Mouse (Mus musculus) ES-E14 (cell line): ENCODE measurements around the gene Fam171a2. TPM values are rescaled to one million over a fixed set of nuclear protein-coding genes. Genes with fewer than 3 reads are reported as not detected.
"Not testable (repeated sequence)": the region's sequence is repeated elsewhere in the genome, so short reads cannot be mapped to it uniquely, and the experiment has no call there.

Experiments used
- DNase-seq: peaks from one replicate; pipeline ENCODE4 v3.0.0-alpha.2; 2013; ENCODE audit warnings: low read depth, low spot score
- H3K27ac ChIP-seq: 2 replicates; pipeline ENCODE4 v1.5.1; 2012; ENCODE audit warnings: low read depth, mild to moderate bottlenecking, low read length, moderate library complexity, mixed read lengths; ENCODE audit not compliant: poor library complexity, insufficient read depth, severe bottlenecking
- H3K36me3 ChIP-seq: 2 replicates; pipeline ENCODE4 v1.6.1; 2012; ENCODE audit warnings: mild to moderate bottlenecking, low read length, moderate library complexity, mixed read lengths; ENCODE audit not compliant: control insufficient read depth, poor library complexity, insufficient read depth, severe bottlenecking
- H3K4me1 ChIP-seq, 2 experiments: fragments of 150-350 bp in 1 of 2; sonication (generic) in 1 of 2; 2 replicates each; pipeline ENCODE4 v1.6.1; 2012; ENCODE audit warnings: low read length in 2 of 2, mild to moderate bottlenecking in 1 of 2, mixed read lengths in 1 of 2; ENCODE audit not compliant: control insufficient read depth in 2 of 2, insufficient read depth in 2 of 2, poor library complexity in 1 of 2
- H3K4me3 ChIP-seq, 2 experiments: fragments of 150-350 bp in 1 of 2; sonication (generic) in 1 of 2; 2 replicates each; pipeline ENCODE4 v1.5.1; 2012; ENCODE audit warnings: low read length in 2 of 2, low read depth in 1 of 2, mild to moderate bottlenecking in 1 of 2, mixed read lengths in 1 of 2; ENCODE audit not compliant: insufficient read depth in 1 of 2, poor library complexity in 1 of 2, severe bottlenecking in 1 of 2
- H3K9ac ChIP-seq: 2 replicates; pipeline ENCODE4 v1.6.1; 2012; ENCODE audit warnings: low read depth, mild to moderate bottlenecking, low read length, mixed read lengths; ENCODE audit not compliant: poor library complexity, insufficient read depth, severe bottlenecking
- H3K9me3 ChIP-seq: fragments of 150-350 bp; sonication (generic); 2 replicates; pipeline ENCODE4 v1.6.1; 2012; ENCODE audit warnings: low read depth, mild to moderate bottlenecking, low read length; ENCODE audit not compliant: control insufficient read depth, insufficient read depth
- CHD2 ChIP-seq: IDR thresholded peaks from 2 replicates; pipeline ENCODE4 v1.6.1; 2014; ENCODE audit warnings: mild to moderate bottlenecking, low read depth, low read length, inconsistent platforms
- HCFC1 ChIP-seq: IDR thresholded peaks from 2 replicates; pipeline ENCODE4 v1.6.1; 2012; ENCODE audit warnings: low read length, inconsistent platforms, borderline replicate concordance; ENCODE audit not compliant: insufficient read depth
- MAFK ChIP-seq: IDR thresholded peaks from 2 replicates; pipeline ENCODE4 v1.6.1; 2014; ENCODE audit warnings: mild to moderate bottlenecking, low read depth, low read length, inconsistent platforms; ENCODE audit not compliant: insufficient read depth
- ZC3H11A ChIP-seq: IDR thresholded peaks from 2 replicates; pipeline ENCODE4 v1.6.1; 2012; ENCODE audit warnings: low read depth, mild to moderate bottlenecking, inconsistent platforms, low read length, borderline replicate concordance
- ZNF384 ChIP-seq: IDR thresholded peaks from 2 replicates; pipeline ENCODE4 v1.6.1; 2012; ENCODE audit warnings: low read depth, low read length, inconsistent platforms
- in situ Hi-C, 2 experiments: fragments of 600-800 bp; cut with MboI; formaldehyde crosslinking; loops; one replicate each; pipeline ENCODE4 v1.15.1; 2025; ENCODE audit warnings: low sequenced_read_pairs in 2 of 2, inconsistent platforms in 1 of 2; ENCODE audit not compliant: unreplicated experiment in 2 of 2
- total RNA-seq: library from RNA; depleted of rRNA; stranded (reverse); fragments of 300-350 nt; gene quantifications from 2 replicates; pipeline ENCODE4 v1.2.3, GENCODE M21; 2012

The Fam171a2 gene
- total RNA-seq, 1 experiment: 6.7 TPM

DNA sequence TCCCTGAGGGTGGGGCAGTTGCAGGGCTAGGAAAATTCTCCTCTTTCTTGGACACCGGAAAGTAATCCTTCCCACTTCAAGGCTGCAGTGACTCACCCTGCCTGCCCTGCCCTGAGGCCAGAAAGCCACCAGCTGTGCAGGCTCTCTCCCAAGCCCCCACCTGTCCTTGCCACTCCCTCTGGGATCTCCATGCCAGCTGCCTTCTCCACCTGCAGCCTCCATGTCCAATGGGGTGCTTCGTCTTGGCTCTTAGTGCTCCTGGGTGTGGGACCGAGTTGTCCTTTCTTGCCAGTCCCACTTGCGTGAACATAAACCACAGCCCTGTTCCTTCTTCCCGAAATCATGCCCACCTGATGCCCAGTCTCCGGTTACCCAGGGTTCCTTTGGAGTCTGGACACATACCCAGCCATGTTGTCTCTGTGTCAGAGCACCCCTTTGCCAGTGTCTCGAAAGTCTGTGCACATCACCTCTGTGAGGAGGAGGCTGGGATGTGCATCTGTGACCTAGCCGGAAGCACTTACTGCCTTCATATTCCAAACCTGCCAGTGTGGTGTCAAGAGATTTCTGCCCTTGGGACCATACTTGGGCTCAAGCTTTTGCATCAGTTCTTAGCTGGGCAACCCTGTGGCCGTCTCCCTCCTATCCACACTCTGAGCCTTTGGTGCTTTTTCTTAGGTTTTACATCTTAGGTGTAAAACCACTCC, 52.9 kb downstream of the Fam171a2 start:
- Histone ChIP-seq H3K4me1 (peaks cover 7 to 32% of the 10 kb centered on the region in 2 experiments), H3K36me3 (no peaks in the 10 kb centered on the region), H3K4me3 (no peak overlapping the region), H3K9me3 (no peaks in the 10 kb centered on the region), H3K9ac (no peak overlapping the region), H3K27ac (no peak overlapping the region)
- TF ChIP-seq HCFC1: no peak
- no peak for TF ChIP-seq ZC3H11A
- no peak for TF ChIP-seq MAFK
- TF ChIP-seq ZNF384: no peak
- TF ChIP-seq CHD2: no peak
- in situ Hi-C loops: no loop called here
- no peak for DNase-seq

DNA sequence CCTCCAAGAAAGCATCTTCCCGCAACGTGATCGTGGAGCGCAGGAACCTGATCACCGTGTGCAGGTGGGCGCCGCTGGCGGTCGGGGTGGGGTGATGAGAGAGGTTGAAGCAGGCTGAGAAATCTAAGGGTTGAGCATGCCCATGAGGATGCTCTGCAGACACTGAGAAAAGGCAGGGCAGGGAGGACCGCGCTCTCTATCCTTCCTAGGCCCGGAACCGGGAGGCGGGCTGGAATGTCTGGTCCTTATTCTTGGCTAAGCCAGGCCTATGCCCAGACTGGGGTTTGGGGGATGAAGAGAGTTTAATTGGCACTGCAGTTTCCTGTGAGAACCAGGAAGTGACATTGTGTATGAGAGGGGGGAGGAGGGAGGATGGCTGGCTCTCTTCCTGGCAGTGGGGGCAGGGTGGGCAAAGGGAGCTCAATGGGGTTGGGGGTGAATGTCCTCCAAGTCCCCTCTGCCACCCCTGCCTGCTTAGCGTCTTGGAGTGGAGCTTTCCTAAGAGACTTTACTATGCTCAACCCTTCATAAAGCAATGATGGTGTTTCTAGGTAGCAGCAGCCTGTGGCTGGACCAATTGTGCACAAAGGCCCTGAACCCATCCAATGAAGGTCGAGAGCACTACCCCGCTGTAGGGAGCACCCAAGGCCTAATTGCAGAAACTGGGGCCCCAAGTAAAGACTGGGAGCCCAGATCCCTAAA, 53.6 kb downstream of the Fam171a2 start:
- in situ Hi-C loops: no loop called here
- Histone ChIP-seq H3K36me3 (no peaks in the 10 kb centered on the region), H3K4me1 (peaks cover 7 to 30% of the 10 kb centered on the region in 2 experiments), H3K9ac (peak overlapping the region; percentile 8; the same call in 1 of the 2 replicates), H3K9me3 (no peaks in the 10 kb centered on the region), H3K4me3 (peak overlapping the region; percentile 65 to 90), H3K27ac (no peak overlapping the region)
- TF ChIP-seq ZC3H11A (no peak), CHD2 (no peak), MAFK (no peak), ZNF384 (no peak), HCFC1 (no peak)
- no peak for DNase-seq

DNA sequence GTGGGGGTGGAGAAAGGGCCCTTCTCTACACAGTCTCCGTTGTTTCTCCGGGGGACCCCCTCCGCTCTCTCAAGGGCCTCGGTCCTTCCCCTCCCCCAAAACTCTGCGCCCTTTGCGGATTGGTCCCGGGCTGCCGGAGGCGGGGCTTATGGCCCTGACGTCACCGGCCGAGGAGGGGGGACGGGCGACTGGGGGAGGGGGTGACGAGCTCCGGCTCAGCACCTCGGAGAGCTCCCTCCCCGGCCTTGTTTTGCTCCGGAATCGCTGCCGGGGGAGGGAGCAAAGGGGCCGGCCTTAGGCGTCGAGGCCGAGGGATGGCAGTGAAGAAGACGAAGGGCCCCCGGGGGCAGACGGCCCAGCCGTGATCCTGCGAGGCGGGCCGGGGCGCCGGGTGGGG, 54.2 kb downstream of the Fam171a2 start, which contains the start of gene Rundc3a:
TSS of gene Rundc3a (plus strand) at position 166 of the 397 bp plus-strand sequence.
- H3K9me3 ChIP-seq: no peaks in the 10 kb centered on the region
- peak within 1 kb of the TSS; percentile 65 to 90 for H3K4me3 ChIP-seq
- TF ChIP-seq CHD2 (peak; percentile 53; the same call in 1 of the 2 replicates), ZNF384 (no peak), HCFC1 (no peak), MAFK (no peak), ZC3H11A (no peak)
- DNase-seq: peak; percentile 91
- H3K9ac ChIP-seq: peak within 1 kb of the TSS; percentile 46; the same call in 1 of the 2 replicates
- in situ Hi-C loops: no loop called here
- H3K4me1 ChIP-seq: peaks cover 7 to 29% of the 10 kb centered on the region in 2 experiments
- no peaks in the 10 kb centered on the region for H3K36me3 ChIP-seq
- no peak within 1 kb of the TSS for H3K27ac ChIP-seq

DNA sequence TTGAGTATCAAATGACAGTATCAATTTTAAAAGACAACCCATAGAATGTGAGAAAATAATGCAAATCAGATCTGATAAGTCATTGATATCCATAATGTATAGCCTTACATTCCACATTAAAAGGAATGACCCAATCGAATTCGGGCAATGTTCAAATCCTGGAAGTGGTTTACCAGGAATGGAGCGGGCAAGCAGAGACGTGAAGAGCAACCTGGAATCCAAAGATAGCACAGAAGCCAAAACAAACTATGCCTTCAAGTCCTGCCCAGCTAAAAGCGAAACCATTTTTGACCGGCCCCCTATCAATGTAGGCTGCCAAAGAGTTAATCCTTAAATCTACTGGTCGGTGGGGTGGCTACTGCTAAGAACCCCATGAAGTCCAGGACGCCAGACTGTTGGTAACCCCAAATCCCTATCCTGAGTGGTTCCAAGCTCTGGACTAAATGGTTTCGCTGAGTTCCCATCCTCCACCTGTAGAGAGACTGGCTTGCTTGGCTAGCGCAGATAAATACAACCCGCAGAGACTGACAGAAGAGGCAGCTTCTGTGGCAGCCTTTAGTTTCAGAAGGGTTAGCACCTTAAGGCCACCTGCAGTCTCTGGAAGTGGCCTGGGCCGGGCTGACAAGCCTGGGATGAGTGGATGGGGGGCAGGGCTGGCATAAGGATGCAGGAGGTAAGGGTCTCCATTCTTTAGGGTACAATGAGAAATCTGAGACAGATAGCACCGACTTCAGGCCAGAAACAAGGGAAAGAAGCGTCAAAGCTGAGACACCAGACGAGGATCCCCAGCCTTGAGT, 54.8 kb downstream of the Fam171a2 start:
- Histone ChIP-seq H3K4me3 (peak overlapping the region; percentile 51 to 90), H3K9me3 (no peaks in the 10 kb centered on the region), H3K36me3 (no peaks in the 10 kb centered on the region), H3K4me1 (peaks cover 6 to 25% of the 10 kb centered on the region in 2 experiments), H3K27ac (no peak overlapping the region), H3K9ac (peak overlapping the region; percentile 46; the same call in 1 of the 2 replicates)
- in situ Hi-C loops: no loop called here
- TF ChIP-seq ZNF384: no peak
- TF ChIP-seq HCFC1: no peak
- no peak for TF ChIP-seq CHD2
- no peak for TF ChIP-seq MAFK
- TF ChIP-seq ZC3H11A: no peak
- no peak for DNase-seq

DNA sequence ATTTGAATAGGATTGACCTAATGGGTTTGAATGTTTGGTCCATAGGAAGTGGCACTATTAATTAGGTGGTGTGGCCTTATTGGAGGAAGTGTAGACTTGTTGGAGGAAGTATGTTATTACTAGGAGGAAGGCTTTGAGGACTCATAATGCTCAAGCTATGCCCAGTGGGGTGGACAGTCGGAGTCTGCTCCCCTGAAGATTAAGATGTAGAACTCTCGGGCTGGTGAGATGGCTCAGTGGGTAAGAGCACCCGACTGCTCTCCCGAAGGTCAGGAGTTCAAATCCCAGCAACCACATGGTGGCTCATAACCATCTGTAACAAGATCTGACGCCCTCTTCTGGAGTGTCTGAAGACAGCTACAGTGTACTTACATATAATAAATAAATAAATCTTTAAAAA, 58.0 kb downstream of the Fam171a2 start:
- H3K9me3 ChIP-seq, H3K4me3 ChIP-seq, H3K36me3 ChIP-seq, H3K9ac ChIP-seq, H3K27ac ChIP-seq, in situ Hi-C loops, DNase-seq: not testable (repeated sequence)
- peaks cover 3 to 13% of the 10 kb centered on the region in 2 experiments; a peak in 3 of 4 replicates for H3K4me1 ChIP-seq
